Mouse (Mus musculus): Measurements from ENCODE around the gene Mphosph10.

- no peak for TF ChIP-seq CTCF (IDR thresholded peaks at IDR 0.05; ENCODE audit: control insufficient read depth, insufficient read depth, insufficient replicate concordance, low read depth, low read length)
- no peak for TF ChIP-seq POLR2A (IDR thresholded peaks at IDR 0.05; ENCODE audit: control insufficient read depth, low read depth, low read length)
Observed at GRCm38 (mm10) chr7:64402452-64402851, 10.4 kb upstream of the Mphosph10 start.

Measured in testis, adult 2 months (tissue).